Mouse (Mus musculus) forebrain, postnatal 0 days (tissue): ENCODE results near the gene Zdhhc16. TPM values are rescaled to one million over a fixed set of nuclear protein-coding genes. Genes with fewer than 3 reads are reported as not detected.

Source experiments
- ATAC-seq: fragments of 200-750 bp; cut with Nextera tagmentation; 2 replicates; pipeline ENCODE4 v1.8.0; 2017; ENCODE audit warnings: mild to moderate bottlenecking, moderate library complexity
- DNase-seq: peaks from one replicate; pipeline ENCODE4 v3.0.0-alpha.2; 2015
- H3K27ac ChIP-seq: fragments of 300-500 bp; sonication (generic); 2 replicates; pipeline ENCODE4 v1.5.1; 2014; ENCODE audit warnings: low read depth, mild to moderate bottlenecking, antibody characterized with exemption, low read length, moderate library complexity, mixed read lengths
- H3K27me3 ChIP-seq: fragments of 300-500 bp; sonication (generic); 2 replicates; pipeline ENCODE4 v1.6.1; 2014; ENCODE audit warnings: mild to moderate bottlenecking, low read length, mixed read lengths; ENCODE audit not compliant: insufficient read depth
- H3K36me3 ChIP-seq: fragments of 300-500 bp; sonication (generic); 2 replicates; pipeline ENCODE4 v1.6.1; 2014; ENCODE audit warnings: mild to moderate bottlenecking, moderate library complexity; ENCODE audit not compliant: insufficient read depth
- H3K4me1 ChIP-seq: fragments of 300-500 bp; sonication (generic); 2 replicates; pipeline ENCODE4 v1.6.1; 2014; ENCODE audit warnings: antibody characterized with exemption; ENCODE audit not compliant: insufficient read depth
- H3K4me2 ChIP-seq: fragments of 300-500 bp; sonication (generic); 2 replicates; pipeline ENCODE4 v1.6.1; 2014; ENCODE audit warnings: low read depth, mild to moderate bottlenecking, moderate library complexity
- H3K4me3 ChIP-seq: fragments of 300-500 bp; sonication (generic); 2 replicates; pipeline ENCODE4 v1.5.1; 2014; ENCODE audit warnings: low read depth, low read length, mixed read lengths
- H3K9ac ChIP-seq: fragments of 300-500 bp; sonication (generic); 2 replicates; pipeline ENCODE4 v1.6.1; 2014; ENCODE audit warnings: mild to moderate bottlenecking
- H3K9me3 ChIP-seq: fragments of 300-500 bp; sonication (generic); 2 replicates; pipeline ENCODE4 v1.6.1; 2016; ENCODE audit warnings: low read length
- CTCF ChIP-seq: sonication (generic); IDR thresholded peaks from 2 replicates; pipeline ENCODE4 v1.5.1; 2016; ENCODE audit warnings: antibody characterized with exemption, control low read depth, low read depth
- WGBS: fragments of 180-500 bp; shearing (Covaris S2); extraction: QIAGEN DNeasy Blood & Tissue Kit; methylation state at CpG from one replicate; pipeline ENCODE4 v1.1.7; 2014; 5-methylcytosine and 5-hydroxymethylcytosine counted together
- polyA plus RNA-seq: library from polyadenylated mRNA; unstranded; fragments of >200 nt; fragmentation: Nextera tagmentation; extraction: Ambion mirVana; gene quantifications from 2 replicates; pipeline ENCODE4 v1.2.1, GENCODE M21; 2015
- total RNA-seq: library from RNA; depleted of rRNA; stranded (reverse); fragments of >200 nt; gene quantifications from 2 replicates; pipeline ENCODE4 v1.2.3, GENCODE M21; 2014

Zdhhc16 gene
- total and polyA plus RNA-seq, 2 experiments from 2014 or later: 53.3 to 97.4 TPM

DNA sequence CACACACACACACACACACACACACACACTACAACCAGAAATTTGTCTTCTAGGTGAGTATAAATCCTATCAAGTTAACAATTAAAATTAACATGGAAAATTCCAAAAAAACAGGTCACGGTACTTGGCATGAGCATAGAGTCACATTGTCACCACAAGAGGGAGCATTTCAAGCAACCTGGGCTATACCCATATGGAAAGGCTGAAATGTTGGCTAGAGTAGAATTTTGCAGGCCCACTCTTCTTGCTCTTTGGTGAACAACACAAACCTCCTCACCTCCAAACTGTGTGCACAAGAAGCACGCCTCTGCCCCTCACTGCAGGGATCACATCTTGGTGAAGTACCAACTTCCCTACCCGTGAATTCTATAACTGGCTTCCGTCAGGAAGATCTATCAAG, 34.4 kb upstream of the Zdhhc16 start:
- H3K27ac ChIP-seq: no peak overlapping the region
- peak; percentile 66 for TF ChIP-seq CTCF
- peaks cover 6% of the 10 kb centered on the region; the same call in 1 of the 2 replicates for H3K4me1 ChIP-seq
- 49% methylated on average over 4 of the region's 4 CpGs for WGBS
- no peak overlapping the region for H3K9ac ChIP-seq
- H3K4me3 ChIP-seq: no peak overlapping the region
- no peaks in the 10 kb centered on the region for H3K36me3 ChIP-seq
- H3K4me2 ChIP-seq: no peak overlapping the region
- H3K9me3 ChIP-seq: no peaks in the 10 kb centered on the region
- ATAC-seq (no peak), DNase-seq (peak; percentile 39)
- no peaks in the 10 kb centered on the region for H3K27me3 ChIP-seq

DNA sequence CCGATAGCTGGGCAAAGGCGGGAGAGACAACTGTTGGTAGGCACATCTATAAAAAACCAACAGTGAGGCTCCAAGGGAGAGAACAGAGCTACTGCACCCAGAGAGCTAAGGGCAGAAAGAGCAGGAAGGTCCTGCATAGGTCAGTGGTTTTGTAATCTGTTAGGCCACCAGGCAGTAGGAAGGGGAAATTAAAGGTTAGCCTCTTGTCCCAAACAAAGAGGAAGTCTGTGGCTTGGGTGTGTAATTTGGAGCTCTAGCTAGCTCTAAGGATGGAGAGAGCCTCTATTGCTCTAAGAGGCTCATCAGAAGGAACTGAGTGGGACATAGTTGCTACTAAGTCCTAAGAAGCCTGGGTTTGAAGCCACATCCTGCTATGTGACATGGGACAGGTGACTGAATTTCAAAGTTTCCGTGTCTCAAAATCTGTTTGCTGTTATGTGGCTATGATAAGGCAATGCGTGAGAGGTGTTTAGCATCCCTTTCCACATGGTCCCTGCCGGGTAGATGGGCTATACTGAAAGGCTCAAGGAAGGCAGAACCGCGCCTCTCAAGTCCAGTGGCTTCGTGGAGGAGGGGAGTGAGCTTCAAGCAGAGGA, 32.7 kb upstream of the Zdhhc16 start:
- TF ChIP-seq CTCF: no peak
- DNase-seq: no peak
- Histone ChIP-seq H3K27ac (no peak overlapping the region), H3K4me1 (no peaks in the 10 kb centered on the region), H3K4me3 (no peak overlapping the region), H3K36me3 (no peaks in the 10 kb centered on the region), H3K27me3 (no peaks in the 10 kb centered on the region), H3K9ac (no peak overlapping the region), H3K9me3 (no peaks in the 10 kb centered on the region), H3K4me2 (no peak overlapping the region)
- WGBS: 88% methylated on average over 8 of the region's 8 CpGs
- ATAC-seq: no peak

DNA sequence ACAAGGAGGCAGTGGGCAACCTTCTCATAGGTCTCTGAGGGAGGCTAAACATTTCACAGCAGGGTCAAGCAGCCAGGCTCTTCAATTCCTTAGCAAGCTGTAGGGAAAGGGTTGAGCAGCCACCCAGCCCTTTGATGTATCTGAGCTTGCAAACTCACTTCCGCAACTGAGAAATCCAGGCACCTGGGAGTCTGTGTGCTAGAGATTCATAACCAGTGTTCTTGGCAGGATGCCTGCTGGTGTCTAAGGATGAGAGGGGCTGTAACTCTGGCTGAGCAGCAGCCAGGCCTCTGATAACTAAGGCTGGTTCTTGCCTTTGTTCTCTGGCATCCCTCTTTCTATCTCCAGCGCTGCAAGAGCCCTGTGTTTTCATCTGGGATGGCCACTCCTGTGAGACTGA, 31.6 kb upstream of the Zdhhc16 start:
- TF ChIP-seq CTCF: no peak
- ATAC-seq (no peak), DNase-seq (no peak)
- Histone ChIP-seq H3K4me3 (no peak overlapping the region), H3K9ac (no peak overlapping the region), H3K4me2 (no peak overlapping the region), H3K27me3 (no peaks in the 10 kb centered on the region), H3K27ac (no peak overlapping the region), H3K9me3 (no peaks in the 10 kb centered on the region), H3K36me3 (no peaks in the 10 kb centered on the region), H3K4me1 (no peaks in the 10 kb centered on the region)
- WGBS: 35% methylated on average over 2 of the region's 2 CpGs

DNA sequence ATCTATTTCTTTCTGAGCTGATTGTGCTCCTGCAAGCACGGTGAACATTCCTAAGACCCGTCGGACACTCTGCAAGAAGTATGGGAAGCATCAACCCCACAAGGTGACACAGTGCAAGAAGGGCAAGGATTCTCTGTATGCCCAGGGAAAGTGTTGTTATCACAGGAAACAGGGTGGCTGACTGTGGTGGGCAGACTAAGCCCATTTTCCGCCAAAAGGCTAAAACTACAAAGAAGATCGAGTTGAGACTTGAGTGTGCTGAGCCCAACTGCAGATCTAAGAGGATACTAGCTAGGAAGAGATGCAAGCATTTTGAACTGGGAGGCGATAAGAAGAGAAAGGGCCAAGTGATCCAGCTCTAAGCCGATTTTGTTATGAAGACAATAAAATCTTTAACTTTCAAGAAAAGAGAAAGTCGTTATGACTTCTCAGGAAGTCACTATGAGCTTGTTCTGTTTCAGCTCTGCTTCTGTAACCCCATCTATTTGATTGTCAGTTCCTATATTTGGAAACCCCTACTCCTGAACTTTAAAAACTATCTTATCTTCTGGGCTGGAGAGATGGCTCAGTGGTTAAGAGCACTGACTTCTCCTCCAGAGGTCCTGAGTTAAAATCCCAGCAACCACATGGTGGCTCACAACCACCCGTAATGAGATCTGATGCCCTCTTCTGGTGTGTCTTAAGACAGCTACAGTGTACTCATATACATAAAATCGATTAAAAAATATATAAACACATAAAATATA, 30.3 kb upstream of the Zdhhc16 start:
- ATAC-seq: no peak
- no peak overlapping the region for H3K4me3 ChIP-seq
- H3K27ac ChIP-seq: no peak overlapping the region
- 88% methylated on average over 10 of the region's 10 CpGs for WGBS
- no peaks in the 10 kb centered on the region for H3K36me3 ChIP-seq
- no peak for DNase-seq
- TF ChIP-seq CTCF: no peak
- no peaks in the 10 kb centered on the region for H3K27me3 ChIP-seq
- H3K9ac ChIP-seq: no peak overlapping the region
- no peak overlapping the region for H3K4me2 ChIP-seq
- H3K9me3 ChIP-seq: no peaks in the 10 kb centered on the region
- no peaks in the 10 kb centered on the region for H3K4me1 ChIP-seq

DNA sequence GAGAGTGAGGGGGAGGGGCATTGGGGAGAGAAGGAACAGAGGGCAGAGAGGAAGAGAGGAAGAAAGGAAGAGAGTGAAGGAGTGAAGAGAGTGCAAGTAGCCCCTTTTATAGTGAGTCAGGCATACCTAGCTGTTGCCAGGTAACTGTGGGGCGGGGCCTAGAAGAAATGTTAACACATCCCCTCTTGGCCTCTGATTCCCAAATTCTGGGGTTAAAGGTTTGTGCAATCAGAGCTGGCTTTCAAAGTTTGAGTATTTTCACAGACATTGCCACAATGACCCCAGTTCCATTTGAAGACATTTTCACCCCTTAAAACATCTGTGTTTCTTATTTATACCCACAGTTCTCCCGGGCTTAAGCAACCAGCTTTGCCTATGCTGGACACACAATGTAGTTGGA, 28.0 kb upstream of the Zdhhc16 start:
- 92% methylated on average over 2 of the region's 2 CpGs for WGBS
- H3K4me3 ChIP-seq: no peak overlapping the region
- DNase-seq (no peak), ATAC-seq (no peak)
- H3K27me3 ChIP-seq: no peaks in the 10 kb centered on the region
- H3K4me1 ChIP-seq: no peaks in the 10 kb centered on the region
- no peak overlapping the region for H3K27ac ChIP-seq
- no peaks in the 10 kb centered on the region for H3K9me3 ChIP-seq
- H3K9ac ChIP-seq: no peak overlapping the region
- no peak overlapping the region for H3K4me2 ChIP-seq
- TF ChIP-seq CTCF: no peak
- H3K36me3 ChIP-seq: no peaks in the 10 kb centered on the region

DNA sequence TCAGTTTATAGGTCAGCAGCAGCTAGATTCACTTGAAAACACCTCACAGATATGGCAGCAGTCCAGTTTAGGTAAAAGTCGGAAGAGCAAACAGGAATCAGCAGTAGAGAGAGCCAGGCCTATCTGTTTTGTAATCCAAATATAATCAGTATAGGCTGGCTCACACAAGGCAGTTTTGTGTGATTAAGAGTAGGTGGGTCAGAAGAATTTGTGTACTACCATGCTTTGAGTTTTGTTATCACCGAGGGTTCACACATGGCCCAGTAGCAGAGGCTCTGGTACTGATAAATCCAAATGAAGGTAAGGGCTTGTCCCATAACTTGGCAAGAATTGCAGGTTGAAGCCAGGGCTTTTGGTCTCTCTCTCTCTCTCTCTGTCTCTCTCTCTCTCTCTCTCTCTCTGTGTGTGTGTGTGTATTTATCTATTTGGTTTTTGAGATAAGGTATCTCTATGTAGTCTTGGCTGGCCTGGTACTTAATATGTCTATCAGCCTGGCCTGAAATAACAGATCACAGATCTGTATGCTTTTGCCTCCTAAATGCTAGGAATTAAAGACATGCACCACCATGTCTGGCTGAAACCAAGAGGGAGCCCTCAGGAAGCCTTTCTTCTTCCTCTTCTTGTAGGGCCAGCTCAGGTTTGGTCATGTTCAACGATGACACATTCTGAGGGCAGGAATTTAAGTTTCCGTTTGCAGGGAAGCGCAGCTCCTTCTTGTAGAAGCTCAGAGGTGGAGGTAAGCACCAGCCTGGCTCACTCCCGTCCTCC, 26.8 kb upstream of the Zdhhc16 start:
- ATAC-seq: no peak
- no peak for DNase-seq
- Histone ChIP-seq H3K4me2 (no peak overlapping the region), H3K27ac (no peak overlapping the region), H3K9ac (no peak overlapping the region), H3K4me3 (no peak overlapping the region), H3K27me3 (no peaks in the 10 kb centered on the region), H3K36me3 (no peaks in the 10 kb centered on the region), H3K4me1 (no peaks in the 10 kb centered on the region), H3K9me3 (no peaks in the 10 kb centered on the region)
- WGBS: 73% methylated on average over 6 of the region's 6 CpGs
- TF ChIP-seq CTCF: no peak
